Mouse (Mus musculus) intestine, postnatal 0 days (tissue): Measurements from ENCODE around the gene Cnbp. TPM values are rescaled to one million over a fixed set of nuclear protein-coding genes. Genes with fewer than 3 reads are reported as not detected.

ENCODE experiments used
- ATAC-seq: fragments of 200-750 bp; cut with Nextera tagmentation; 2 replicates; pipeline ENCODE4 v1.8.0; 2017; ENCODE audit warnings: mild to moderate bottlenecking, moderate TSS enrichment, moderate library complexity
- H3K27ac ChIP-seq: fragments of 300-500 bp; sonication (generic); 2 replicates; pipeline ENCODE4 v1.5.1; 2014; ENCODE audit warnings: mild to moderate bottlenecking, low read depth, low read length, moderate library complexity
- H3K27me3 ChIP-seq: fragments of 300-500 bp; sonication (generic); replicated peaks from 2 replicates; pipeline ENCODE4 v1.6.1; 2014; ENCODE audit warnings: low read length, mixed read lengths; ENCODE audit not compliant: control insufficient read depth, insufficient read depth
- H3K36me3 ChIP-seq: fragments of 300-500 bp; sonication (generic); 2 replicates; pipeline ENCODE4 v1.6.1; 2014; ENCODE audit warnings: mild to moderate bottlenecking, moderate library complexity; ENCODE audit not compliant: control insufficient read depth, insufficient read depth
- H3K4me1 ChIP-seq: fragments of 300-500 bp; sonication (generic); replicated peaks from 2 replicates; pipeline ENCODE4 v1.6.1; 2014; ENCODE audit warnings: antibody characterized with exemption, low read length, mixed read lengths; ENCODE audit not compliant: control insufficient read depth, insufficient read depth
- H3K4me2 ChIP-seq: fragments of 300-500 bp; sonication (generic); replicated peaks from 2 replicates; pipeline ENCODE4 v1.6.1; 2014; ENCODE audit warnings: low read depth, mild to moderate bottlenecking, moderate library complexity
- H3K4me3 ChIP-seq: fragments of 300-500 bp; sonication (generic); 2 replicates; pipeline ENCODE4 v1.5.1; 2014; ENCODE audit warnings: low read depth, low read length
- H3K9ac ChIP-seq: fragments of 300-500 bp; sonication (generic); 2 replicates; pipeline ENCODE4 v1.6.1; 2014; ENCODE audit warnings: mild to moderate bottlenecking, low read depth, low read length
- H3K9me3 ChIP-seq: fragments of 300-500 bp; sonication (generic); 2 replicates; pipeline ENCODE4 v1.6.1; 2016; ENCODE audit warnings: mixed run types; ENCODE audit not compliant: control insufficient read depth
- CTCF ChIP-seq: sonication (generic); IDR thresholded peaks from 2 replicates; pipeline ENCODE4 v1.5.1; 2016; ENCODE audit warnings: low read depth, mild to moderate bottlenecking, control low read depth, antibody characterized with exemption, moderate library complexity
- WGBS: fragments of 180-500 bp; shearing (Covaris S2); extraction: QIAGEN DNeasy Blood & Tissue Kit; methylation state at CpG from one replicate; pipeline ENCODE4 v1.1.7; 2014; 5-methylcytosine and 5-hydroxymethylcytosine counted together
- polyA plus RNA-seq: library from polyadenylated mRNA; unstranded; fragments of >200 nt; fragmentation: Nextera tagmentation; extraction: Ambion mirVana; gene quantifications from 2 replicates; pipeline ENCODE4 v1.2.1, GENCODE M21; 2015

The Cnbp gene
- polyA plus RNA-seq, 1 experiment from 2014 or later = 395 TPM

DNA sequence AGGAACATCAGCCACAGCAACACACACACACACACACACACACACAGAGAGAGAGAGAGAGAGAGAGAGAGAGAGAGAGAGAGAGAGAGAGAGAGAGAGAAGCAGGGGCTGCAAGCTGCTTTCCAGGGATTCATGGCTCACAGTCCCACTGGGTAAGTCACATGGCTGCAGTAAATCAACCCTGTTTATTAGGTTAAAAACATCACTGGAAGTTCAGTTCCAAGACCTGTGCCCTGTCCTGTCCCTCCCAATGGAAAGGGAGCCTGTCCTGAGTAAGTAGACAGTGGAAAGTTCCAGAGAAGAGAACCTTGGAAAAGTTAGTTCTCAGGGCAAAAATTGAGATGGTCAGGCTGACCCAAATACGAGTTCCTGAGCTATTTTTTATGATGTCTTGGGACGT, 53.6 kb downstream of the Cnbp start:
- ATAC-seq = no peak
- Histone ChIP-seq H3K36me3 (peaks cover 30% of the 10 kb centered on the region), H3K27ac (no peak overlapping the region), H3K9ac (no peak overlapping the region), H3K4me2 (no peak overlapping the region), H3K4me1 (no peaks in the 10 kb centered on the region), H3K9me3 (no peaks in the 10 kb centered on the region), H3K4me3 (no peak overlapping the region), H3K27me3 (no peaks in the 10 kb centered on the region)
- WGBS = 33% methylated on average over 2 of the region's 2 CpGs
- TF ChIP-seq CTCF = no peak

DNA sequence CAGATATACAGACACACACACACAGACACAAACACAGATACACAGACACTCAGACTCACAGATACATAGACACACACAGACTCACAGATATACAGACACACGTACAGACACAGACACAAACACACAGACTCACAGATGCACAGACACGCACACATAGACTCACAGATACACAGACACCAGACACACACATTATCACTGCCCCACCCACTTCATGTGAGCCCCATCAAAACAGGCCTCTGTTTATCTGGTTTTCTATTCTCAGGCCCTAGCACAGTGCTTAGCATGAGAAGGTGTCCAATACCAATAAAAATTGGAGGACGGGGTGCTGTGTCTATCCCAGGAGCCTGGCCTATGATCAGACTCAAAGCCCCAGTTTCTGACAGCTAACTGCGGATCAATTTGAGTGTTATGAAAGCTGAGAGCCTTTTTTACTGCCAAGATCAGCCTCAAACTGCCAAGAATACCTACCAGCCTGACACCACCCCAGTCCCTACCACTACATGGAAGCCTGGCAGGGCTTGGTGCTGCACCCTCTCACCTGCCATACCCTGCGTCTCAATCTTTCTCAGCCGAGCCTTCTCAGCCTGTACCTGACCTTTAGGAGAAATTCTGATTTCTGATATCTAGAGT, 54.5 kb downstream of the Cnbp start:
- ATAC-seq = no peak

GRCm38 (mm10) chr6:87795385-87796150, 55.3 kb downstream of the Cnbp start:
- no peak overlapping the region for H3K4me2 ChIP-seq
- no peaks in the 10 kb centered on the region for H3K9me3 ChIP-seq
- 74% methylated on average over 6 of the region's 6 CpGs for WGBS
- H3K36me3 ChIP-seq = peaks cover 29% of the 10 kb centered on the region
- H3K4me3 ChIP-seq = no peak overlapping the region
- H3K9ac ChIP-seq = no peak overlapping the region
- TF ChIP-seq CTCF = no peak
- peaks cover 1% of the 10 kb centered on the region; the same call in 1 of the 2 replicates for H3K4me1 ChIP-seq
- no peak overlapping the region for H3K27ac ChIP-seq
- ATAC-seq = no peak
- no peaks in the 10 kb centered on the region for H3K27me3 ChIP-seq

More for the DNA sequence above, 54.5 kb downstream of the Cnbp start:
- Histone ChIP-seq H3K9me3 (no peaks in the 10 kb centered on the region), H3K36me3 (peaks cover 35% of the 10 kb centered on the region), H3K4me1 (no peaks in the 10 kb centered on the region), H3K27me3 (no peaks in the 10 kb centered on the region), H3K4me3 (no peak overlapping the region), H3K27ac (no peak overlapping the region), H3K4me2 (no peak overlapping the region), H3K9ac (no peak overlapping the region)
- TF ChIP-seq CTCF = no peak
- WGBS = 80% methylated on average over 6 of the region's 6 CpGs

- 89% methylated on average over 10 of the region's 10 CpGs for WGBS
- Histone ChIP-seq H3K9ac (no peak overlapping the region), H3K4me2 (no peak overlapping the region), H3K36me3 (peaks cover 29% of the 10 kb centered on the region), H3K27me3 (no peaks in the 10 kb centered on the region), H3K4me3 (no peak overlapping the region), H3K27ac (no peak overlapping the region), H3K9me3 (no peaks in the 10 kb centered on the region), H3K4me1 (peaks cover 5% of the 10 kb centered on the region)
- TF ChIP-seq CTCF = no peak
- no peak for ATAC-seq
Observed at GRCm38 (mm10) chr6:87793821-87794510, 56.9 kb downstream of the Cnbp start.

Other genes starting within 250 kb of the Cnbp start
- gene Aplf, start 178.9 kb downstream of the Cnbp start, polyA plus RNA-seq = 7.4 and 7.9 TPM in 2 replicates
- gene Efcc1, start 120.2 kb downstream of the Cnbp start, polyA plus RNA-seq = 0.86 and 0.98 TPM in 2 replicates
- 2.1 and 2.3 TPM in 2 replicates for gene Gp9, start 73.0 kb downstream of the Cnbp start, polyA plus RNA-seq
- 25.5 and 25.9 TPM in 2 replicates for gene Rab43, start 38.9 kb downstream of the Cnbp start, polyA plus RNA-seq
- gene Gm45140, start 15.3 kb downstream of the Cnbp start, polyA plus RNA-seq = 1.3 and 2.0 TPM in 2 replicates
- 24.5 and 26.4 TPM in 2 replicates for gene Isy1, start 12.3 kb downstream of the Cnbp start, polyA plus RNA-seq
- 88.5 and 89.5 TPM in 2 replicates for gene Copg1, start 36.7 kb upstream of the Cnbp start, polyA plus RNA-seq
- gene Hmces, start 62.8 kb upstream of the Cnbp start, polyA plus RNA-seq = 17.9 and 19.3 TPM in 2 replicates
- gene H1fx, start 130.5 kb upstream of the Cnbp start, polyA plus RNA-seq = 15.4 and 17.5 TPM in 2 replicates
- gene Rab7, start 194.2 kb upstream of the Cnbp start, polyA plus RNA-seq = 219 and 226 TPM in 2 replicates
- gene Rpn1, start 233.4 kb upstream of the Cnbp start, polyA plus RNA-seq = 164 and 184 TPM in 2 replicates